Mouse (Mus musculus): ENCODE measurements around the gene Nradd.

Nradd gene

GRCm38 (mm10) chr9:110624361-110625166 is at the start of gene Nradd:
Gene Nradd (minus strand): TSS chr9:110624452.
- DNase-seq (ENCODE audit: low read depth in 1 of 2, low spot score in 2 of 2): no peak

- DNase-seq (ENCODE audit: low read depth in 1 of 2, low spot score in 2 of 2): no peak
These were observed 49.0 kb upstream of the Nradd start for GRCm38 (mm10) chr9:110673107-110673752.

- DNase-seq (ENCODE audit: low read depth in 1 of 2, low spot score in 2 of 2): no peak
These were observed 48.3 kb upstream of the Nradd start for GRCm38 (mm10) chr9:110672462-110673106.

- DNase-seq (ENCODE audit: low read depth in 1 of 2, low spot score in 2 of 2): no peak
These were observed 45.5 kb upstream of the Nradd start for GRCm38 (mm10) chr9:110669785-110670184.

- no peak for DNase-seq (ENCODE audit: low read depth in 1 of 2, low spot score in 2 of 2)
These were observed 44.5 kb upstream of the Nradd start for GRCm38 (mm10) chr9:110668601-110669293.

- no peak for DNase-seq (ENCODE audit: low read depth in 1 of 2, low spot score in 2 of 2)
These were observed 43.1 kb upstream of the Nradd start for GRCm38 (mm10) chr9:110667219-110667836.

- no peak for DNase-seq (ENCODE audit: low read depth in 1 of 2, low spot score in 2 of 2)
These were observed 42.1 kb upstream of the Nradd start for GRCm38 (mm10) chr9:110666374-110666773.

- DNase-seq (ENCODE audit: low read depth in 1 of 2, low spot score in 2 of 2): no peak
These were observed 41.7 kb upstream of the Nradd start for GRCm38 (mm10) chr9:110665912-110666311.

- no peak for DNase-seq (ENCODE audit: low read depth in 1 of 2, low spot score in 2 of 2)
These were observed 38.6 kb upstream of the Nradd start for GRCm38 (mm10) chr9:110662844-110663243.

GRCm38 (mm10) chr9:110660856-110661612 is 36.8 kb upstream of the Nradd start:
- no peak for DNase-seq (ENCODE audit: low read depth in 1 of 2, low spot score in 2 of 2)

- DNase-seq (ENCODE audit: low read depth in 1 of 2, low spot score in 2 of 2): no peak
These were observed 36.0 kb upstream of the Nradd start for GRCm38 (mm10) chr9:110660208-110660607.

GRCm38 (mm10) chr9:110659521-110659920 is 35.3 kb upstream of the Nradd start:
- DNase-seq (ENCODE audit: low read depth in 1 of 2, low spot score in 2 of 2): no peak

GRCm38 (mm10) chr9:110657474-110658078 is 33.3 kb upstream of the Nradd start:
- peak; percentile 62 to 64 for DNase-seq (ENCODE audit: low read depth in 1 of 2, low spot score in 2 of 2)

GRCm38 (mm10) chr9:110656249-110657221 is 32.3 kb upstream of the Nradd start, which contains the start of gene Ccdc12:
Gene Ccdc12 (plus strand): TSS chr9:110656503.
- DNase-seq (ENCODE audit: low read depth in 1 of 2, low spot score in 2 of 2): peak; percentile 87 to 94

- no peak for DNase-seq (ENCODE audit: low read depth in 1 of 2, low spot score in 2 of 2)
These were observed 31.4 kb upstream of the Nradd start for GRCm38 (mm10) chr9:110655651-110656007.

- no peak for DNase-seq (ENCODE audit: low read depth in 1 of 2, low spot score in 2 of 2)
These were observed 30.7 kb upstream of the Nradd start for GRCm38 (mm10) chr9:110654726-110655650.

- DNase-seq (ENCODE audit: low read depth in 1 of 2, low spot score in 2 of 2): peak; percentile 96
These were observed 29.6 kb upstream of the Nradd start, which contains the start of gene Nbeal2 for GRCm38 (mm10) chr9:110653655-110654461. Gene Nbeal2 (minus strand): TSS chr9:110654161.

Measured in monocyte, adult 2 months (primary cell).